Mouse (Mus musculus) forebrain, embryonic 10.5 days (tissue): ENCODE results near the gene Zbtb41. TPM values are rescaled to one million over a fixed set of nuclear protein-coding genes. Genes with fewer than 3 reads are reported as not detected.
"Not testable (repeated sequence)": the region's sequence is repeated elsewhere in the genome, so short reads cannot be mapped to it uniquely, and the experiment has no call there.

Source experiments
- DNase-seq: peaks from one replicate; pipeline ENCODE4 v3.0.0-alpha.2; 2017; ENCODE audit warnings: low spot score; ENCODE audit errors: extremely low spot score
- H3K27ac ChIP-seq: fragments of 300-500 bp; sonication (generic); 2 replicates; pipeline ENCODE4 v1.5.1; 2016; ENCODE audit warnings: mild to moderate bottlenecking
- H3K27me3 ChIP-seq: fragments of 300-500 bp; sonication (generic); 2 replicates; pipeline ENCODE4 v1.6.1; 2016; ENCODE audit warnings: mild to moderate bottlenecking; ENCODE audit not compliant: poor library complexity, severe bottlenecking
- H3K36me3 ChIP-seq: fragments of 300-500 bp; sonication (generic); replicated peaks from 2 replicates; pipeline ENCODE4 v1.6.1; 2016; ENCODE audit warnings: mild to moderate bottlenecking, moderate library complexity
- H3K4me1 ChIP-seq: fragments of 300-500 bp; sonication (generic); 2 replicates; pipeline ENCODE4 v1.6.1; 2016
- H3K4me3 ChIP-seq: fragments of 300-500 bp; sonication (generic); 2 replicates; pipeline ENCODE4 v1.5.1; 2016; ENCODE audit warnings: mild to moderate bottlenecking, moderate library complexity
- H3K9me3 ChIP-seq: fragments of 300-500 bp; sonication (generic); 2 replicates; pipeline ENCODE4 v1.6.1; 2016; ENCODE audit warnings: mild to moderate bottlenecking, moderate library complexity
- WGBS: fragments of 180-500 bp; shearing (Covaris S2); methylation state at CpG from one replicate; pipeline ENCODE4 v1.1.7; 2016; 5-methylcytosine and 5-hydroxymethylcytosine counted together
- polyA plus RNA-seq: library from polyadenylated mRNA; unstranded; fragments of >200 nt; fragmentation: Nextera tagmentation; extraction: Ambion mirVana; gene quantifications from 2 replicates; pipeline ENCODE4 v1.2.1, GENCODE M21; 2016

Gene Zbtb41
- polyA plus RNA-seq, 1 experiment from 2014 or later, result 10.6 TPM

DNA sequence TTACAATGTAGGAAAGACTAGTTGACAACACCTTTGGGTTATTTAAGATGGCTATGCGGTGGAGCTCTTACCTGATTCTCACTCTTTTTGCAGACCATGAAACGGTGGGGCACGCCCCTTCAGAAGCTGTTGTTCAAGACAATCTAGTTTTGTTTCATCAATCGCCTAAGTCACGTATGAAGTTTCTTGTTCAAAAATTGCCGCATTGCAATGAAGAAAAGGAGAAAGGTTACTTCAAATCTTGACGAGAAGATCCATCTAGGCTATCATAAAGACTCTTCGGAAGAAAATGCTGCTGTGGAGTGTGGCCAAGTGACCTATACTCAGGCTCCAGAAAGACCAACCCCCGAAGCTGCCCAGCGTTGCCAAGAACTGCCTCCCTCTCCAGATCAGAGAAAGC is 853 bp downstream of the Zbtb41 start:
- peak overlapping the region; percentile 92 for H3K4me3 ChIP-seq
- H3K36me3 ChIP-seq, result peaks cover 25% of the 10 kb centered on the region
- peaks cover 46% of the 10 kb centered on the region for H3K4me1 ChIP-seq
- no peak for DNase-seq
- H3K27me3 ChIP-seq, result no peaks in the 10 kb centered on the region
- 38% methylated on average over 10 of the region's 10 CpGs for WGBS
- no peaks in the 10 kb centered on the region for H3K9me3 ChIP-seq
- peak overlapping the region; percentile 98 for H3K27ac ChIP-seq

DNA sequence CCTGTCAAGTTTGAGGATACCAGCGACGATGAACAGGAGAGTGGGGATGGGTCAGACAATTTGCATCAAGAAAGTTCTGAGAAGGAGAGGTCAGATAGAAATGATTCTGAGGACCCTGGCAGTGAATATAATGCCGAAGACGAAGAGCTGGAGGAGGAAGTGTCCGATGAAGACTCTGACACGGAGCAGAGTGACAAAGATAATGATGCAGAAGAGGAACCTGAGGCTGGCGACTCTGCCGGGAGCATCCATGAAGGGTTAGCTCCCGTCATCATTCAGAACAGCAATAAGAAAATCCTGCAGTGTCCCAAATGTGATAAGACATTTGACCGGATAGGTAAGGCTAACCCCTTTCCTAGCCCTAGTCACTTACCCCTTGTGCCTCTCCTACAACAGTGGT is 1.8 kb downstream of the Zbtb41 start:
- WGBS, result 75% methylated on average over 10 of the region's 10 CpGs
- Histone ChIP-seq H3K27me3 (no peaks in the 10 kb centered on the region), H3K9me3 (no peaks in the 10 kb centered on the region), H3K4me3 (peak overlapping the region; percentile 92), H3K27ac (no peak overlapping the region), H3K36me3 (peaks cover 27% of the 10 kb centered on the region), H3K4me1 (peaks cover 46% of the 10 kb centered on the region)
- DNase-seq, result no peak

GRCm38 (mm10) chr1:139425006-139425405 is 2.9 kb downstream of the Zbtb41 start:
- Histone ChIP-seq H3K4me1 (peaks cover 46% of the 10 kb centered on the region), H3K27me3 (no peaks in the 10 kb centered on the region), H3K4me3 (peak overlapping the region; percentile 92), H3K9me3 (no peaks in the 10 kb centered on the region), H3K36me3 (peaks cover 38% of the 10 kb centered on the region), H3K27ac (no peak overlapping the region)
- DNase-seq, result no peak
- WGBS, result 73% methylated on average over 3 of the region's 3 CpGs

DNA sequence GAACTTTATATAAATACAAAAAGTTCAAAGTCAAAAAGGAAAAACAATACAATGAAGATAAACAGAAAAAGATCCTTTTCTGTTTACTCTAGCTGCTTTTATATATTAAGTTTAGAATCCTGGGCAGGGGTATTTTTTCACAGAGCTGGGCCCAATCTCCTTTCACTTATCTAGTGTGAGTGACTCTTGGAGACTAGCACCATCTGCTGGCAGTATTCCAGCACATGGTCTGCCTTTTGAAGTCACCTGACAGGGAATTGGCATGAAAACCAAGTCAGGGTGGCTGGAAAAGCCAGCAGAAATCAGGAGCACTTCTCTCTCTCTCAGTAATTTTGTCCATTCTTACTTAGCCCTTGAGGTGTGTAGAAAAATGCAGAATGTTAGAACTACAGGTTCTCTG is 16.3 kb downstream of the Zbtb41 start:
- Histone ChIP-seq H3K27me3 (no peaks in the 10 kb centered on the region), H3K27ac (no peak overlapping the region), H3K4me3 (no peak overlapping the region), H3K4me1 (no peaks in the 10 kb centered on the region), H3K9me3 (no peaks in the 10 kb centered on the region), H3K36me3 (peaks cover 98% of the 10 kb centered on the region)
- peak; percentile 36 for DNase-seq

DNA sequence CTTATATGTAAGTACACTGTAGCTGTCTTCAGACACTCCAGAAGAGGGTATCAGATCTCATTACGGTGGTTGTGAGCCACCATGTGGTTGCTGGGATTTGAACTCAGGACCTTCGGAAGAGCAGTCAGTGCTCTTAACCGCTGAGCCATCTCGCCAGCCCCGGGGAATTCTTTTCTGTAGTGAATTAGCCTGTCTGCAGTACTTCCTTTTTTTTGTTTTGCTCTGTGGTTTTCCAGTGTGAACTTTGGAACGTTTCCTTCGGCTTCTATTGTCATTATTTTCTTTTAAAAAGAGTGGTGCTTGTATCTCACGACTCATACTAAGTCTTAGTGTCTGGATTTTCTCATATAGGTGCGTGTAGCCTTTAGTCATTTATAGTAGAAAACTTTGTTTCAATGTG is 21.0 kb downstream of the Zbtb41 start:
- H3K4me3 ChIP-seq, H3K9me3 ChIP-seq, H3K27ac ChIP-seq, H3K27me3 ChIP-seq, H3K4me1 ChIP-seq, DNase-seq: not testable (repeated sequence)
- 91% methylated on average over 9 of the region's 9 CpGs for WGBS
- peaks cover 97% of the 10 kb centered on the region for H3K36me3 ChIP-seq

- peaks cover 23% of the 10 kb centered on the region for H3K4me1 ChIP-seq
- peaks cover 26% of the 10 kb centered on the region for H3K36me3 ChIP-seq
- H3K27ac ChIP-seq, result peak within 1 kb of the TSS; percentile 96
- no peaks in the 10 kb centered on the region for H3K9me3 ChIP-seq
- DNase-seq, result peak; percentile 93
- peak within 1 kb of the TSS; percentile 96 for H3K4me3 ChIP-seq
- H3K27me3 ChIP-seq, result no peaks in the 10 kb centered on the region
- under 1% methylated on average over 65 of the region's 65 CpGs for WGBS
Observed at GRCm38 (mm10) chr1:139454340-139455225, 32.5 kb downstream of the Zbtb41 start, which contains the start of gene Aspm. Gene Aspm (plus strand): TSS chr1:139454772.

DNA sequence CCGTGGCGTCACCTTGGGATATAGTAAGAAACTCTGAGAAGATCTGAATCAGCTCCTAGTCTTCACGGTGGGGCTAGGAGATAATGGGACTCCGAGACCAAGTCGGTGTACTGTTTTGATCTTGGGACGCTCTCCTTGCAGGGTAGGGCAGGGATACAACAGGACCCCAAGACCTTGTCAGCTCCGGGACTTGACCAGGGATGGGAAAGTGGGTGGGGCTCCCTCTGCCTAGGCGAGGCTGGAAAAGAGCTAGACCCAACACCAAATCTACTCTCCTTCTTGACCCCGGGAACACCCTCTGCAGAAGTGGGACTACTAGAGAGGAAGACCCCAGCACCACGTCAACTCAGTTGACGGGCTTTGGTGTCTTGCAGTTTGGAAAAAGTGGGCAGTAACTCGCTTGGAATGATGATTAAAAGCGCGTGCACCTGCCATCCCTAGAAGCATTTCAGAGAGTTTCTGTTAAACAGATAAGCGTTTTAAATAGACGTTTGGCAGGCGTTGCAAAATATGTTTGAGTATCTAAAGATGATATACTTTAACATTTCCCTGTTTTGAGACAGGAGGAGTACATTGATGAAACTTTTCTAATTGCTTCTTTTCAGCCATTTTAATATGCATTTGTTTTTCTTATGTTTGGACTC is 33.3 kb downstream of the Zbtb41 start:
- Histone ChIP-seq H3K9me3 (no peaks in the 10 kb centered on the region), H3K27ac (peak overlapping the region; percentile 96), H3K27me3 (no peaks in the 10 kb centered on the region), H3K36me3 (peaks cover 33% of the 10 kb centered on the region), H3K4me3 (peak overlapping the region; percentile 96), H3K4me1 (peaks cover 26% of the 10 kb centered on the region)
- 5% methylated on average over 17 of the region's 17 CpGs for WGBS
- no peak for DNase-seq

GRCm38 (mm10) chr1:139460807-139461206 is 38.7 kb downstream of the Zbtb41 start:
- H3K4me3 ChIP-seq, result no peak overlapping the region
- no peaks in the 10 kb centered on the region for H3K27me3 ChIP-seq
- H3K9me3 ChIP-seq, result no peaks in the 10 kb centered on the region
- H3K27ac ChIP-seq, result no peak overlapping the region
- WGBS, result 93% methylated on average over 5 of the region's 5 CpGs
- peaks cover 23% of the 10 kb centered on the region for H3K4me1 ChIP-seq
- no peak for DNase-seq
- peaks cover 88% of the 10 kb centered on the region for H3K36me3 ChIP-seq

- Histone ChIP-seq H3K4me3 (no peak overlapping the region), H3K27ac (no peak overlapping the region), H3K4me1 (peaks cover 1% of the 10 kb centered on the region), H3K9me3 (no peaks in the 10 kb centered on the region), H3K36me3 (peaks cover 96% of the 10 kb centered on the region), H3K27me3 (no peaks in the 10 kb centered on the region)
- DNase-seq, result no peak
- WGBS, result 92% methylated on average over 11 of the region's 11 CpGs
Observed at GRCm38 (mm10) chr1:139465936-139466335, 43.8 kb downstream of the Zbtb41 start.

DNA sequence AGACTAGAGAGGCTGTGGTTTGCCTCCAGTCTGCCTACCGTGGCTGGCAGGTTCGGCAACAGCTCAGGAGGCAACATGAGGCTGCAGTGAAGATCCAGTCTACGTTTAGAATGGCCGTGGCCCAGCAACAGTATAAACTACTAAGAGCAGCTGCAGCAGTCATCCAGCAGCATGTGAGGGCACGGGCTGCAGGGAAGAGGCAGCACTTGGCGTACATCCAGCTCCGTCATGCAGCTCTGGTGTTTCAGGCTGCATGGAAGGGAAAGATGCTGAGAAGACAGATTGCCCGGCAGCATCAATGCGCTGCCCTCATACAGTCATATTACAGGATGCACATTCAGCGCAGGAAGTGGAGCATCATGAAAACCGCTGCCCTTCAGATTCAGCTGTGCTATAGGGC is 56.8 kb downstream of the Zbtb41 start:
- Histone ChIP-seq H3K36me3 (peaks cover 100% of the 10 kb centered on the region), H3K4me3 (no peak overlapping the region), H3K27ac (no peak overlapping the region), H3K27me3 (no peaks in the 10 kb centered on the region), H3K4me1 (no peaks in the 10 kb centered on the region), H3K9me3 (no peaks in the 10 kb centered on the region)
- WGBS, result 95% methylated on average over 11 of the region's 11 CpGs
- no peak for DNase-seq

DNA sequence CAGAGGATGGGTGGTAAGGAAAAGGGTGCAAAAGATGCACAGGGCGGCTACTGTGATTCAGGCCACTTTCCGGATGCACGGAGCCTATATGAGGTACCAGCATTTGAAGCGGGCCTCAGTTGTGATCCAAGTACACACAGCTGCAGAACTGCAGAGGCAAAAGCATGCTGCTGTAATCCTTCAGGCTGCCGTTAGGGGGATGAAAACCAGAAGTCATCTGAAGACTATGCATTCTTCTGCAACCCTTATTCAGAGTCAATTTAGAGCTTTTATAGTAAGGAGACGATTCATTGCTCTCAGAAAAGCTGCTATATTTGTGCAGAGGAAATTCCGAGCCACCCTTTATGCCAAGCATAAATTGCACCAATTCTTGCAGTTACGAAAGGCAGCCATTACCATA is 58.2 kb downstream of the Zbtb41 start:
- WGBS, result 92% methylated on average over 8 of the region's 8 CpGs
- no peaks in the 10 kb centered on the region for H3K9me3 ChIP-seq
- H3K36me3 ChIP-seq, result peaks cover 100% of the 10 kb centered on the region
- no peak overlapping the region for H3K27ac ChIP-seq
- no peak overlapping the region for H3K4me3 ChIP-seq
- DNase-seq, result no peak
- H3K27me3 ChIP-seq, result no peaks in the 10 kb centered on the region
- no peaks in the 10 kb centered on the region for H3K4me1 ChIP-seq

DNA sequence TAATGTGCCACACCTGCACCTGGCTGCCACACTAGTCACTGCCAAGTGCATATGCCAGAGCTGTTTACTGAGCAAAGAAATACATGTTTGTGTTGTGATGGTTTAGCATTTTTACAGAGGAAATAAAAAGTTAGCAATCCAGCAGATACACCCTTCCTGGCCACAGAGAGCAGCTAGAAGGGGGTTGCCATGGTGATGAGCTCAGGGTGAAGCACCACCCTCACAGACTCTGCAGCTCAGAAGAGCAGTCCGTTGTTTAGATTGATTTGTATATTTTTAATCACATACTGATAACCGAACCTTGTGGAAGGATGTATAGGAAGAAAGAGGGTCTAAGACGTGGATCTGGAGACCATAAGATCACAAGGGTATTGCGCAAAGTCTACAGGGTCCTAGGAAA is 59.1 kb downstream of the Zbtb41 start:
- H3K36me3 ChIP-seq, result peaks cover 100% of the 10 kb centered on the region
- no peak overlapping the region for H3K27ac ChIP-seq
- 96% methylated on average over 4 of the region's 4 CpGs for WGBS
- no peaks in the 10 kb centered on the region for H3K4me1 ChIP-seq
- H3K4me3 ChIP-seq, result no peak overlapping the region
- no peaks in the 10 kb centered on the region for H3K9me3 ChIP-seq
- no peak for DNase-seq
- H3K27me3 ChIP-seq, result no peaks in the 10 kb centered on the region

- DNase-seq, result no peak
- WGBS, result 77% methylated on average over 3 of the region's 3 CpGs
- Histone ChIP-seq H3K27ac (no peak overlapping the region), H3K4me3 (no peak overlapping the region), H3K4me1 (no peaks in the 10 kb centered on the region), H3K36me3 (peaks cover 66% of the 10 kb centered on the region), H3K9me3 (no peaks in the 10 kb centered on the region), H3K27me3 (no peaks in the 10 kb centered on the region)
Observed at GRCm38 (mm10) chr1:139494630-139495029, 72.5 kb downstream of the Zbtb41 start.
